Mouse (Mus musculus): ENCODE measurements at regions not wholly inside any gene's neighbourhood (a gene's known extent, or its start where the extent isn't known, plus 50 kb on each side); places are given as distances from the start of the nearest gene placed in this dataset.

DNA sequence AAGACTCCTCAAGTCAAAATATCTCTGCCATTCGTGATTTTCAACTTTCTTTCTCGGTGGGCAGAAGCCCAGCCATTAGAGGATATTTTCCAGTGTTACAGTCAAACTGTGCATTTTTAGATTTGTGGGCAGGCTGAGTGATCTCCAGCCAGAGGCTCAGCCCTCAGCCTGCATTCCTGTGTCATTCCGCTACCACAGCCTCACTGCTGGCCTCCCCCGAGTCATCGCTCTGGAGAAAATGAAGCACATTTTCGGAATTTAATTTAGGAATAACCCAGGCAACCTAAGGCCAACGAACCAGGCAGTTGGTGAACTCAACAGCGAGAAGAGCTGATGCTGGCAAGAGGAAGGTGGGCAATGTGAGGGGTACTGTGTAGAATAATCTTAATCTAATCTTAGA, 80.9 kb upstream of the Nudt7 start:
- DNase-seq (ENCODE audit: low spot score in 2 of 2) = no peak

DNA sequence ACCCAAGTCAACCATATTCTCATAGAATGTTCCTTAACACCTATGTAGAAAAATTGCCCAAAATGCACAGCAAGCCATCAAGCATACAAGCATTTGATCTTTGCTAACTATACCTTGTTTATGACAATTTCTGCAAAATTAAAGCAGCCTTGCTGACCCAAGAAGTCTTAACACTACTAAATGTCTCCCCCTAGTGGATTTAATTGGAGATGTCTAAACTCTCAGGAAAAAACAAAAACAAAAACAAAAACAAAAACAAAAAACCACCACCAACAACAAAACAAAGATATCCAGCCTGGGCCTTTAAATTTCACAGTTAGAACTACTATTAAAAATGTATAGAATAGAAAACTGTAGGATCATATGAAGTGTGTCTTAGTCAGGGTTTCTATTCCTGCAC, 69.8 kb upstream of the Nudt7 start:
- DNase-seq (ENCODE audit: low spot score in 2 of 2) = no peak

DNA sequence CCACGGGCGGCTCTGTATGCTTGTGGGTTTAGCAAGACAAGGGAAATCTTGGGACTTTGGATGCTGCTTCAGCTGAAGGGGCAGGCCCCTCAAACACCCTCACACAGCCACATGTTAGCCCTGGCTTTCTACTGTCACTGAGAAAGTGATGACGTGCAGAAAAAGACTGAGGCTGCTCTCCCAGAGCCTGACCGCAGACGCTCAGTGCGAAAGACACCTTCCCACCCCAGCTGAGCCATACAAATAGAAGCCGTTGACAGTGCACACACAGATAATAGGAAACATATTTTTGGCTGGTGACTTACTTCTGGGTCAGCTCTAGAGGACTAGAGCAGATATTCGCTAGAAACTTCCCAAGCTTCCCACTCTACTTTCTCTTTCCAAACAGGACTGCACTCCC, 61.0 kb upstream of the Nudt7 start:
- no peak for DNase-seq (ENCODE audit: low spot score in 2 of 2)

DNA sequence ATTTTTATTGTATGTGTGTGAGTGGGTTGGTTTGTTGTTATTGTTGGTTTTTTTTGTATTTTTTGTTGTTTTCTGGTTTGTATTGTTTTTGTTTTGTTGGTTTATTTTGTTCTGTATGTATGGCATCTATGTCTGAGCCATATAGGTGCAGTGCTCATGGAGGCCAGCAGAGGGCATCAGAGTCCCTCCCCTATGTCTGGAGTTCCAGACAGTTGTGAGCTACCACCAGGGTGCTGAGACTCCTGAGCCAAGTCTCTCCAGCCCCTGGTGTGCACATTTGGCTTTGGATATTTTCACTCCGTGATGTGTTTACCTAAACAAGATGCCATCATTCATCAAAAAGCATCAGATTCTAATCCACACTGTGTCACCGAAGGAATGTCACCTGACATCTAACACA, 59.2 kb upstream of the Nudt7 start:
- DNase-seq (ENCODE audit: low spot score in 2 of 2) = no peak

DNA sequence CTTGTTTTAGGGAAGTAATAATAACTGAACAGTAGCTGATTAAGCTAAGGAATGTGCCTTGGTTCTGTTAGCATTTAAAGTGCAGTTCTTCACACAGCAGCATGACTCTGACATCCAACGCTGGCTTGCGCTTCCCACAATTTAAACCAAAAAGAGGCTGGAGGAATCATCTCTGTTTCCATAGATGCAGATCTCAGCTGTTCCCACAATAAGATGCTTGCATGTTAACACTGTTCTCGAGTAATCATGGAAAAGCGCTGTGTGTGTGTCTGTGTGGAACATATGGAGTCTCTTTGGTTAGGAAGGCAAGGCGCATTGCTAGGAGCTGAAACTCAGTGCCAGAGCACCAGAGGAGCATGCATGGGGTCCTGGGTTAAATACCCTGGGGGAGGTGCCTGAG, 56.7 kb upstream of the Nudt7 start:
- peak; percentile 11 to 15 for DNase-seq (ENCODE audit: low spot score in 2 of 2)

DNA sequence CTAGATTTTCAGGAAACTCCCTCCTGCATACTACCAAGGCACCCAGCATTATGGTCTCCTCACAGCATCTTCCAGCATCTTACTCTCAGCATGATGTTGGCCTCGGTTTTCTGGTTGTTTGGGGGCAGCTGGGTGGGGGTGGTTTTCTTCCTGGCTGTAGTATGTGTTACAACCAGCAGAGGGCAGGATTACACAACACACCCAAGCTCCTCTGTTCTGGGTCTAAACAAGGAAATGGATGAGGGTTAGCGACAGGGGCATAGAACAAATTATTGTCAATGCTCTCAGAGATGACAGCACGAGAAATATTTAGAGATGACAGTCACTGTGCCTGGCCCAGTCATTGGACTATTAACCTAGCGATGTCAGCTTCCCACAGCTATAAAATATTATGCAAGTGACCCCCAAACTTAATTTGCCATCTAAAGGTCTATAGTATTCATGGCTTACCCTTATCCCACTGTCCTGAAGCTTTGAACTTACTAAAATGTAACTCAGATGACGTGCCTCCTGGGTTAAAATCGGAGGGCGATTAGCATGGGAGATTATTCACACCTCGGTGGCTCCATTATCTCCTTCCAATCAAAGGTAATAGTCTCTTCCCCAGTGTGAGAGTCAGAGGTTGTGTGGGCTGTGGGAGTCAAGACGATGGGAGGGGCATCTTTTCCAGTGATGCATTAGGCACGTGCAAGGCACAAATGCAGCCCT, 52.2 kb upstream of the Nudt7 start:
- DNase-seq (ENCODE audit: low spot score in 2 of 2) = peak; percentile 4 to 57

DNA sequence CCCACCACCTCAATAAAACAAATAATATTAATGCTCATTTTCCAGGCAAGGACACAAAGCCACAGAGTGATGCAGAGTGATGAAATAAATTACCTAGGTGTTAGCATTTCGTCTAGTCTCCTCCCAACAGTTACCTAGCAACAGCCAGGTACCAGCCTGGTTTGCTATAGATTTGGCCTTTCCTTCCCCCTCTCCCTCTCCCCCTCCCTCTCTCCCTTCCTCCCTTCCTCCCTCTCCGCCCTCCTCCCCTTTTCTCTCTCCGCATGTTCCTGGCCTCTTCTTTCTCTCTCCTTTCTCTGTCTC, 51.6 kb upstream of the Nudt7 start:
- no peak for DNase-seq (ENCODE audit: low spot score in 2 of 2)

All from layer of hippocampus, adult 8-10 months (tissue).